Mouse (Mus musculus) neural tube, embryonic 13.5 days (tissue): ENCODE measurements at regions not wholly inside any gene's neighbourhood (a gene's known extent, or its start where the extent isn't known, plus 50 kb on each side); places are given as distances from the start of the nearest gene placed in this dataset.

Source experiments
- ATAC-seq: fragments of 200-750 bp; cut with Nextera tagmentation; 2 replicates; pipeline ENCODE4 v1.8.0; 2017; ENCODE audit warnings: low read depth, mild to moderate bottlenecking, moderate TSS enrichment, moderate library complexity
- H3K27ac ChIP-seq: fragments of 300-500 bp; sonication (generic); replicated peaks from 2 replicates; pipeline ENCODE4 v1.5.1; 2015; ENCODE audit warnings: moderate library complexity, mild to moderate bottlenecking, inconsistent platforms
- H3K27me3 ChIP-seq: fragments of 300-500 bp; sonication (generic); 2 replicates; pipeline ENCODE4 v1.6.1; 2015; ENCODE audit warnings: mild to moderate bottlenecking, inconsistent platforms
- H3K36me3 ChIP-seq: fragments of 300-500 bp; sonication (generic); 2 replicates; pipeline ENCODE4 v1.6.1; 2015; ENCODE audit warnings: mild to moderate bottlenecking, inconsistent platforms
- H3K4me1 ChIP-seq: fragments of 300-500 bp; sonication (generic); replicated peaks from 2 replicates; pipeline ENCODE4 v1.6.1; 2015; ENCODE audit warnings: inconsistent platforms
- H3K4me2 ChIP-seq: fragments of 300-500 bp; sonication (generic); 2 replicates; pipeline ENCODE4 v1.6.1; 2015; ENCODE audit warnings: inconsistent platforms, mild to moderate bottlenecking, moderate library complexity
- H3K4me3 ChIP-seq: fragments of 300-500 bp; sonication (generic); 2 replicates; pipeline ENCODE4 v1.5.1; 2015; ENCODE audit warnings: mild to moderate bottlenecking, inconsistent platforms
- H3K9ac ChIP-seq: fragments of 300-500 bp; sonication (generic); 2 replicates; pipeline ENCODE4 v1.6.1; 2015; ENCODE audit warnings: moderate library complexity, mild to moderate bottlenecking, inconsistent platforms
- H3K9me3 ChIP-seq: fragments of 300-500 bp; sonication (generic); 2 replicates; pipeline ENCODE4 v1.6.1; 2016; ENCODE audit warnings: inconsistent platforms
- WGBS: fragments of 180-500 bp; shearing (Covaris S2); methylation state at CpG from one replicate; pipeline ENCODE4 v1.1.7; 2015; 5-methylcytosine and 5-hydroxymethylcytosine counted together

DNA sequence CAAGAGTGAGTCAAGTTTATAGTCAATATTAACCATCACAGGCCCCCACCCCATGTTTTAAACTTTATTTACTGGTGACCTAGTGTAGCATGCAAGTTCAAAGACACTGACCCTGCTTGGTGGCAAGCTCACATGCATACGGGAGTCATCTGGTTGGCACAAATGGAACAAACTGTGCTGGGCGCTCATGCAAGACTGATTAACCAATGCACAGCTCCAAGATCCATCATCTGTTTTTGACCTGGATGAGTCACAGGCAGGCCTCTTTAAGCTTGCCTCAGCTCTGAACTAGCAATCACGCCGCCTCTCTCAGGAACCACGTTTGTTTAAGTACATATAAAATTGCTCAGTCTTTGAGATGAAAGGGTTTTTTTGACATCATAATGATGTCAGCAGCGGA is 313.1 kb downstream of the Irs2 start:
- Histone ChIP-seq H3K4me3 (no peak overlapping the region), H3K36me3 (no peaks in the 10 kb centered on the region), H3K4me1 (peaks cover 8% of the 10 kb centered on the region), H3K9me3 (no peaks in the 10 kb centered on the region), H3K27ac (no peak overlapping the region), H3K9ac (no peak overlapping the region), H3K27me3 (no peaks in the 10 kb centered on the region), H3K4me2 (no peak overlapping the region)
- no peak for ATAC-seq
- WGBS: 81% methylated on average over 6 of the region's 6 CpGs

DNA sequence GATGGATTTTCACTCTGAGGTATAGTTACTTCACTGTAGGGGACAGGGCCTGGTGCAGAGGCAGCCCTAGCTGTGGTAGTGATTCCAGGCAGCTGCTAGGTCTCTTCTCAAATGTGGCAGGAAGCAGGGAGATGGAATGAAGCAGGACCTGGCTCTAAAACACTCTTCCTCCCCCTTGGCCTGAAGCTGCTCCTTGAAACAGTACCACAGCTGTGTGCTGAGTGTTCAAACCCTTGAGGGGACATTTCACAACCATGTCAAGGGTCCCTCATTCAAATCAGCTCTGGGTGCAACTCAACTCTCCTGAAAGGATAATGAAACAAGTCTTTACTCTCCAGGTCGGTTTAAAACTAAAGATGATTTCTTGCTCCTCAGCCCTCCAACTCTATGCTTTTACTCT is 317.6 kb downstream of the Irs2 start:
- ATAC-seq: no peak
- Histone ChIP-seq H3K9me3 (no peaks in the 10 kb centered on the region), H3K4me1 (no peaks in the 10 kb centered on the region), H3K9ac (no peak overlapping the region), H3K36me3 (no peaks in the 10 kb centered on the region), H3K27me3 (no peaks in the 10 kb centered on the region), H3K27ac (no peak overlapping the region), H3K4me2 (no peak overlapping the region), H3K4me3 (no peak overlapping the region)
- WGBS: 87% methylated on average over 1 of the region's 1 CpGs

DNA sequence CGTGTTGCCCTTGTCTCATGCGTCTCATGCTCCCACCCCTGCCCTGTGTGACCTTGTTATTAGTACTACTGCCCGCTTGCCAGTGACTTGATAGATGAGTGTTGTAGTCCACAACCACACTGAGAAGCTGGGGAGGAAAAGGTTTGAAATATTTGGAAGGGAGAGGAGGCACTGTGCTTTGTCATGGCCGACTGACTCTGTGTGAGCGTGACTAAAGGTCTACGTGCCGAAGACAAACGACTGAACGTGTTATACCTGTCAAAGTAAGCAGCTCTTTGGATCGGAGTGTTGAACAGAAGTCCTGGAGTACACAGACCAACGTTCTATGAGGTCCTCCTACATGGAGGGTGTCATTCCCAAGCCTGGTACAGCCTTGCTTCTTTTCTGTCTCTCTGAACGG is 318.4 kb downstream of the Irs2 start:
- ATAC-seq: no peak
- WGBS: 75% methylated on average over 12 of the region's 12 CpGs

DNA sequence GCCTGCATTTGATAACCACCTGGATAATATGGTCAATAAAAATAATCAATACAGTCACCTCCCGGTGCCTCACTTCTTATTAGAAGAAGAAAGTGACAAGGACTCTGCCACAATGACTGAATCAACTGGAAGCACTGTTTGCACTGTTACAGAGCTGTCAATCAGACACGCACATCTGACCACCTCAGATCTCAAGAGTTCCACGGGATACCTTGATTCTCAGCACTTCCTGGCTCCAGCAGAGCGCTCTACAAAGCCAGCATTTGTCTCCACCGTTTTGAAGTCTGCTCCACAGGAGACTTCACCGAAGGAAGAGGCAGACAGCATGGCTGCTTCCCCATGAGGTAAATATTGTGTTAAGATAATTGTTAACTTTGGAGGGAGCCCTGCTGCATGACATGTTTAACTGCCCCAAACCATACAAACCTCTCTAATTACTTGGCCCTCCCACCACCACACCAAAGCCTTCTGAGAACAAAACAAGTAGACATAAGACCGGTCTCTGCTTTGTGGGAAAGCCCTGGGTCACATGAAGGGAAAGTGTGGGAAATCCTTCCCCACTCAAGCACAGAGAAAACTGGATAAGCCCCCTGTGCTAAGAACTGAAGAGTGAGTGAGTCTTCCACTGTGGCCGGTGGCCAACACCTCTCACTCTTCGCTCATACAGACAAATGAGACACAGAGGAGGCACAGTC is 320.2 kb downstream of the Irs2 start:
- ATAC-seq: no peak
- Histone ChIP-seq H3K4me3 (no peak overlapping the region), H3K27me3 (no peaks in the 10 kb centered on the region), H3K4me1 (peaks cover 3% of the 10 kb centered on the region; the same call in 1 of the 2 replicates), H3K9ac (no peak overlapping the region), H3K4me2 (no peak overlapping the region), H3K27ac (no peak overlapping the region), H3K36me3 (no peaks in the 10 kb centered on the region), H3K9me3 (no peaks in the 10 kb centered on the region)
- WGBS: 37% methylated on average over 9 of the region's 9 CpGs

More for the DNA sequence above, 318.4 kb downstream of the Irs2 start:
- Histone ChIP-seq H3K27me3 (no peaks in the 10 kb centered on the region), H3K4me2 (no peak overlapping the region), H3K9me3 (no peaks in the 10 kb centered on the region), H3K36me3 (no peaks in the 10 kb centered on the region), H3K4me3 (no peak overlapping the region), H3K4me1 (no peaks in the 10 kb centered on the region), H3K27ac (no peak overlapping the region), H3K9ac (no peak overlapping the region)
